Mouse (Mus musculus) kidney, adult 9 months (tissue): ENCODE measurements around the gene Vps26a.

Source experiments
- DNase-seq: peaks from one replicate; pipeline ENCODE4 v3.0.0; 2022

Gene Vps26a

GRCm38 (mm10) chr10:62412906-62413605 is 73.5 kb downstream of the Vps26a start:
- peak; percentile 48 for DNase-seq

GRCm38 (mm10) chr10:62411431-62412410 is 74.9 kb downstream of the Vps26a start:
- no peak for DNase-seq

GRCm38 (mm10) chr10:62410943-62411342 is 75.7 kb downstream of the Vps26a start:
- peak; percentile 67 for DNase-seq
